Mouse (Mus musculus) heart, embryonic 12.5 days (tissue): ENCODE data around the gene Sirpb1a. TPM values are rescaled to one million over a fixed set of nuclear protein-coding genes. Genes with fewer than 3 reads are reported as not detected.
"Not testable (repeated sequence)": the region's sequence is repeated elsewhere in the genome, so short reads cannot be mapped to it uniquely, and the experiment has no call there.

Experiments
- ATAC-seq: fragments of 200-750 bp; cut with Nextera tagmentation; 2 replicates; pipeline ENCODE4 v1.8.0; 2017; ENCODE audit warnings: moderate TSS enrichment, moderate library complexity; ENCODE audit not compliant: insufficient number of reproducible peaks, low FRiP score
- H3K27ac ChIP-seq: fragments of 300-500 bp; sonication (generic); 2 replicates; pipeline ENCODE4 v1.5.1; 2016; ENCODE audit warnings: mild to moderate bottlenecking, moderate library complexity; ENCODE audit not compliant: poor library complexity, severe bottlenecking
- H3K27me3 ChIP-seq: fragments of 300-500 bp; sonication (generic); replicated peaks from 2 replicates; pipeline ENCODE4 v1.6.1; 2016; ENCODE audit warnings: mild to moderate bottlenecking, moderate library complexity
- H3K36me3 ChIP-seq: fragments of 300-500 bp; sonication (generic); 2 replicates; pipeline ENCODE4 v1.6.1; 2016; ENCODE audit warnings: mild to moderate bottlenecking, moderate library complexity
- H3K4me1 ChIP-seq: fragments of 300-500 bp; sonication (generic); replicated peaks from 2 replicates; pipeline ENCODE4 v1.6.1; 2016; ENCODE audit warnings: mild to moderate bottlenecking
- H3K4me2 ChIP-seq: fragments of 300-500 bp; sonication (generic); 2 replicates; pipeline ENCODE4 v1.6.1; 2016; ENCODE audit warnings: mild to moderate bottlenecking, moderate library complexity
- H3K4me3 ChIP-seq: fragments of 300-500 bp; sonication (generic); 2 replicates; pipeline ENCODE4 v1.5.1; 2016; ENCODE audit warnings: mild to moderate bottlenecking
- H3K9ac ChIP-seq: fragments of 300-500 bp; sonication (generic); 2 replicates; pipeline ENCODE4 v1.6.1; 2016; ENCODE audit warnings: mild to moderate bottlenecking, moderate library complexity
- H3K9me3 ChIP-seq: fragments of 300-500 bp; sonication (generic); replicated peaks from 2 replicates; pipeline ENCODE4 v1.6.1; 2016; ENCODE audit warnings: mild to moderate bottlenecking, moderate library complexity
- WGBS: fragments of 180-500 bp; shearing (Covaris S2); methylation state at CpG from one replicate; pipeline ENCODE4 v1.1.7; 2016; 5-methylcytosine and 5-hydroxymethylcytosine counted together
- polyA plus RNA-seq: library from polyadenylated mRNA; unstranded; fragments of >200 nt; fragmentation: Nextera tagmentation; extraction: Ambion mirVana; gene quantifications from 2 replicates; pipeline ENCODE4 v1.2.1, GENCODE M21; 2016

The Sirpb1a gene
- polyA plus RNA-seq, result not detected in 2 replicates

- H3K9me3 ChIP-seq, H3K4me1 ChIP-seq, H3K9ac ChIP-seq, H3K27ac ChIP-seq, H3K4me2 ChIP-seq, H3K36me3 ChIP-seq, H3K27me3 ChIP-seq, H3K4me3 ChIP-seq, ATAC-seq: not testable (repeated sequence)
- 83% methylated on average over 1 of the region's 1 CpGs for WGBS
Measured at GRCm38 (mm10) chr3:15426447-15426846, at the start of gene Sirpb1a. Gene Sirpb1a (minus strand): TSS chr3:15426520.

GRCm38 (mm10) chr3:15474831-15475230, 48.5 kb upstream of the Sirpb1a start:
- not testable (repeated sequence) for H3K9ac ChIP-seq, H3K4me3 ChIP-seq, H3K27me3 ChIP-seq, H3K9me3 ChIP-seq, H3K4me2 ChIP-seq, H3K36me3 ChIP-seq, H3K27ac ChIP-seq, ATAC-seq, H3K4me1 ChIP-seq
- 47% methylated on average over 2 of the region's 2 CpGs for WGBS

- H3K9ac ChIP-seq, H3K27me3 ChIP-seq, ATAC-seq, H3K4me2 ChIP-seq, H3K4me1 ChIP-seq, H3K9me3 ChIP-seq, H3K4me3 ChIP-seq, H3K36me3 ChIP-seq, H3K27ac ChIP-seq: not testable (repeated sequence)
- WGBS, result 77% methylated on average over 1 of the region's 3 CpGs
Measured at GRCm38 (mm10) chr3:15470158-15470557, 43.8 kb upstream of the Sirpb1a start.

GRCm38 (mm10) chr3:15443936-15444335, 17.6 kb upstream of the Sirpb1a start:
- WGBS, result 68% methylated on average over 1 of the region's 1 CpGs
- H3K9ac ChIP-seq, H3K27ac ChIP-seq, H3K36me3 ChIP-seq, H3K4me3 ChIP-seq, ATAC-seq, H3K27me3 ChIP-seq, H3K9me3 ChIP-seq, H3K4me2 ChIP-seq, H3K4me1 ChIP-seq: not testable (repeated sequence)

- not testable (repeated sequence) for ATAC-seq, H3K4me2 ChIP-seq, H3K4me3 ChIP-seq, H3K9ac ChIP-seq, H3K27me3 ChIP-seq, H3K27ac ChIP-seq, H3K9me3 ChIP-seq, H3K36me3 ChIP-seq, H3K4me1 ChIP-seq
- WGBS, result 57% methylated on average over 1 of the region's 1 CpGs
Measured at GRCm38 (mm10) chr3:15439844-15440243, 13.5 kb upstream of the Sirpb1a start.

GRCm38 (mm10) chr3:15427917-15428316, 1.6 kb upstream of the Sirpb1a start:
- ATAC-seq, result no peak
- Histone ChIP-seq H3K9ac (no peak overlapping the region), H3K36me3 (no peaks in the 10 kb centered on the region), H3K4me1 (no peaks in the 10 kb centered on the region), H3K4me2 (no peak overlapping the region), H3K27ac (no peak overlapping the region), H3K9me3 (no peaks in the 10 kb centered on the region; the same call in 1 of the 2 replicates), H3K4me3 (no peak overlapping the region), H3K27me3 (no peaks in the 10 kb centered on the region)
- 61% methylated on average over 1 of the region's 1 CpGs for WGBS

GRCm38 (mm10) chr3:15355690-15356089, 70.6 kb downstream of the Sirpb1a start:
- not testable (repeated sequence) for H3K27ac ChIP-seq, H3K4me3 ChIP-seq, H3K4me1 ChIP-seq, H3K36me3 ChIP-seq, H3K9ac ChIP-seq, H3K4me2 ChIP-seq, ATAC-seq, H3K27me3 ChIP-seq, H3K9me3 ChIP-seq
- 72% methylated on average over 3 of the region's 3 CpGs for WGBS

- H3K4me3 ChIP-seq, H3K9me3 ChIP-seq, H3K27ac ChIP-seq, H3K9ac ChIP-seq, ATAC-seq, H3K4me1 ChIP-seq, H3K4me2 ChIP-seq, H3K36me3 ChIP-seq, H3K27me3 ChIP-seq: not testable (repeated sequence)
- 79% methylated on average over 1 of the region's 2 CpGs for WGBS
Measured at GRCm38 (mm10) chr3:15350318-15350717, 76.0 kb downstream of the Sirpb1a start.

GRCm38 (mm10) chr3:15345606-15346005, 80.7 kb downstream of the Sirpb1a start:
- H3K4me1 ChIP-seq, H3K9ac ChIP-seq, H3K4me3 ChIP-seq, H3K36me3 ChIP-seq, H3K9me3 ChIP-seq, H3K27me3 ChIP-seq, H3K27ac ChIP-seq, ATAC-seq, H3K4me2 ChIP-seq: not testable (repeated sequence)
- 54% methylated on average over 3 of the region's 3 CpGs for WGBS

GRCm38 (mm10) chr3:15340287-15340686, 86.0 kb downstream of the Sirpb1a start:
- H3K4me1 ChIP-seq, result no peaks in the 10 kb centered on the region
- H3K36me3 ChIP-seq, result no peaks in the 10 kb centered on the region
- ATAC-seq, result no peak
- H3K27ac ChIP-seq, result no peak overlapping the region
- no peak overlapping the region for H3K4me2 ChIP-seq
- no peak overlapping the region for H3K4me3 ChIP-seq
- no peak overlapping the region for H3K9ac ChIP-seq
- no peaks in the 10 kb centered on the region for H3K9me3 ChIP-seq
- 40% methylated on average over 1 of the region's 1 CpGs for WGBS
- no peaks in the 10 kb centered on the region for H3K27me3 ChIP-seq

GRCm38 (mm10) chr3:15334182-15334581, 92.1 kb downstream of the Sirpb1a start:
- Histone ChIP-seq H3K36me3 (no peaks in the 10 kb centered on the region), H3K27ac (no peak overlapping the region), H3K4me3 (no peak overlapping the region), H3K9me3 (peaks cover 7% of the 10 kb centered on the region), H3K27me3 (no peaks in the 10 kb centered on the region), H3K4me1 (no peaks in the 10 kb centered on the region), H3K9ac (no peak overlapping the region), H3K4me2 (no peak overlapping the region)
- 67% methylated on average over 2 of the region's 2 CpGs for WGBS
- ATAC-seq, result no peak

GRCm38 (mm10) chr3:15332063-15332462, 94.3 kb downstream of the Sirpb1a start, which contains the start of gene Gm9733:
Gene Gm9733 (minus strand): TSS chr3:15332302.
- ATAC-seq, result no peak
- Histone ChIP-seq H3K36me3 (no peaks in the 10 kb centered on the region), H3K9me3 (peaks cover 7% of the 10 kb centered on the region), H3K27ac (no peak within 1 kb of the TSS), H3K4me2 (no peak within 1 kb of the TSS), H3K9ac (no peak within 1 kb of the TSS), H3K4me3 (no peak within 1 kb of the TSS), H3K27me3 (no peaks in the 10 kb centered on the region), H3K4me1 (no peaks in the 10 kb centered on the region)
- WGBS, result 80% methylated on average over 3 of the region's 3 CpGs
